Mouse (Mus musculus) gastrocnemius, postnatal 14 days (tissue): ENCODE measurements around the gene Cst12. TPM values are rescaled to one million over a fixed set of nuclear protein-coding genes. Genes with fewer than 3 reads are reported as not detected.
"Not testable (repeated sequence)": the region's sequence is repeated elsewhere in the genome, so short reads cannot be mapped to it uniquely, and the experiment has no call there.

Source experiments
- DNase-seq: peaks from one replicate; pipeline ENCODE4 v3.0.0; 2021; ENCODE audit warnings: mixed read lengths
- intact Hi-C: fragments of 180-260 bp; cut with DNase I; formaldehyde crosslinking; loops from one replicate; pipeline ENCODE4 v1.15.1; 2025; ENCODE audit warnings: low total_unique reads
- long read RNA-seq, 2 experiments: library from polyadenylated mRNA; stranded (forward); transcript quantifications; one replicate each; pipeline ENCODE4 v2.0.0; 2021
- total RNA-seq, 2 experiments: library from RNA; stranded (reverse); gene quantifications; 2 replicates each; pipeline ENCODE4 v1.2.3; 2021

Gene Cst12
- not detected for total RNA-seq
- long read RNA-seq, experiment 1, result 0 reads
- long read RNA-seq, experiment 2, result 0 reads

- intact Hi-C loops, result no loop called here
- no peak for DNase-seq
Measured at GRCm38 (mm10) chr2:148789142-148789541, at the start of gene Cst12. TSS of gene Cst12 (plus strand) at chr2:148789361.

- peak; percentile 45 for DNase-seq
- intact Hi-C loops, result no loop called here
Measured at GRCm38 (mm10) chr2:148743001-148743400, 46.2 kb upstream of the Cst12 start.

- intact Hi-C loops, result no loop called here
- no peak for DNase-seq
Measured at GRCm38 (mm10) chr2:148743846-148744407, 45.2 kb upstream of the Cst12 start.

- intact Hi-C loops, result loop anchor here (10.0 kb wide), 1 partner anchor 155 kb away; no protein-coding TSS in a partner anchor
- DNase-seq, result no peak
Measured at GRCm38 (mm10) chr2:148750058-148750457, 39.1 kb upstream of the Cst12 start, which contains the start of gene Cstl1. TSS of gene Cstl1 (plus strand) at chr2:148750358.

- intact Hi-C loops, result loop anchor here (10.0 kb wide), 1 partner anchor 153 kb away; no protein-coding TSS in a partner anchor
Measured at GRCm38 (mm10) chr2:148751893-148752813, 37.0 kb upstream of the Cst12 start.

GRCm38 (mm10) chr2:148754310-148754846 is 34.8 kb upstream of the Cst12 start:
- DNase-seq, result no peak
- intact Hi-C loops, result loop anchor here (10.0 kb wide), 1 partner anchor 150 kb away; no protein-coding TSS in a partner anchor

More at GRCm38 (mm10) chr2:148751893-148752813, 37.0 kb upstream of the Cst12 start:
- DNase-seq, result peak; percentile 43

GRCm38 (mm10) chr2:148763648-148764388 is 25.3 kb upstream of the Cst12 start:
- no peak for DNase-seq
- intact Hi-C loops, result no loop called here

GRCm38 (mm10) chr2:148771397-148771796 is 17.8 kb upstream of the Cst12 start, which contains the start of gene Cst11:
TSS of gene Cst11 (minus strand) at chr2:148771497.
- intact Hi-C loops, result not testable (repeated sequence)

GRCm38 (mm10) chr2:148781709-148782108 is 7.5 kb upstream of the Cst12 start, which contains the start of gene 8030411F24Rik:
TSS of gene 8030411F24Rik (plus strand) at chr2:148782009.
- DNase-seq, result no peak
- intact Hi-C loops, result no loop called here

More at GRCm38 (mm10) chr2:148771397-148771796, 17.8 kb upstream of the Cst12 start, which contains the start of gene Cst11:
- not testable (repeated sequence) for DNase-seq

- DNase-seq, result no peak
- intact Hi-C loops, result no loop called here
Measured at GRCm38 (mm10) chr2:148798485-148798884, 9.3 kb downstream of the Cst12 start, which contains the start of gene Cst8. TSS of gene Cst8 (plus strand) at chr2:148798785.

- no peak for DNase-seq
- intact Hi-C loops, result no loop called here
Measured at GRCm38 (mm10) chr2:148801491-148801921, 12.3 kb downstream of the Cst12 start.

- no peak for DNase-seq
- intact Hi-C loops, result no loop called here
Measured at GRCm38 (mm10) chr2:148806696-148807095, 17.5 kb downstream of the Cst12 start.

GRCm38 (mm10) chr2:148819909-148820308 is 30.7 kb downstream of the Cst12 start, which contains the start of gene Cst13:
TSS of gene Cst13 (plus strand) at chr2:148820081.
- DNase-seq, result no peak
- intact Hi-C loops, result no loop called here

- DNase-seq, result no peak
- intact Hi-C loops, result no loop called here
Measured at GRCm38 (mm10) chr2:148825986-148826385, 36.8 kb downstream of the Cst12 start.

- intact Hi-C loops, result no loop called here
Measured at GRCm38 (mm10) chr2:148834912-148835311, 45.8 kb downstream of the Cst12 start, which contains the start of gene Cst9. TSS of gene Cst9 (plus strand) at chr2:148835147.

GRCm38 (mm10) chr2:148838075-148838777 is 49.1 kb downstream of the Cst12 start:
- no peak for DNase-seq
- intact Hi-C loops, result no loop called here

More at GRCm38 (mm10) chr2:148834912-148835311, 45.8 kb downstream of the Cst12 start, which contains the start of gene Cst9:
- DNase-seq, result no peak

GRCm38 (mm10) chr2:148839224-148839623 is 50.1 kb downstream of the Cst12 start:
- intact Hi-C loops, result no loop called here
- DNase-seq, result no peak
